Mouse (Mus musculus): ENCODE data around the gene Idh3b. TPM values are rescaled to one million over a fixed set of nuclear protein-coding genes. Genes with fewer than 3 reads are reported as not detected.

Gene Idh3b
- polyA plus RNA-seq, 1 experiment from 2014 or later = 193 TPM

- Histone ChIP-seq H3K27ac (replicated peaks) (no peak overlapping the region), H3K4me1 (peaks cover 36% of the 10 kb centered on the region), H3K9me3 (replicated peaks) (no peaks in the 10 kb centered on the region), H3K4me2 (peak overlapping the region; percentile 39), H3K36me3 (no peaks in the 10 kb centered on the region), H3K4me3 (replicated peaks) (no peak overlapping the region), H3K9ac (replicated peaks) (no peak overlapping the region), H3K27me3 (replicated peaks) (0 out of 2 replicates have a peak, but pooled peaks cover 4% of the 10 kb centered on the region)
- ATAC-seq (ENCODE audit: low FRiP score) = peak; percentile 48; the same call in 1 of the 2 replicates
- 12% methylated on average over 8 of the region's 8 CpGs for WGBS
Measured at GRCm38 (mm10) chr2:130291434-130291833, 7.1 kb upstream of the Idh3b start.

GRCm38 (mm10) chr2:130289086-130289485 is 4.7 kb upstream of the Idh3b start:
- Histone ChIP-seq H3K27me3 (replicated peaks) (0 out of 2 replicates have a peak, but pooled peaks cover 4% of the 10 kb centered on the region), H3K4me2 (no peak overlapping the region), H3K4me1 (peaks cover 30% of the 10 kb centered on the region), H3K36me3 (no peaks in the 10 kb centered on the region), H3K27ac (replicated peaks) (no peak overlapping the region), H3K9ac (replicated peaks) (no peak overlapping the region), H3K4me3 (replicated peaks) (no peak overlapping the region), H3K9me3 (replicated peaks) (no peaks in the 10 kb centered on the region)
- no peak for ATAC-seq (ENCODE audit: low FRiP score)
- 67% methylated on average over 4 of the region's 4 CpGs for WGBS

GRCm38 (mm10) chr2:130280818-130281217 is 3.5 kb downstream of the Idh3b start:
- Histone ChIP-seq H3K27ac (replicated peaks) (no peak overlapping the region), H3K27me3 (replicated peaks) (no peaks in the 10 kb centered on the region), H3K9ac (replicated peaks) (no peak overlapping the region), H3K4me1 (peaks cover 39% of the 10 kb centered on the region), H3K4me2 (no peak overlapping the region), H3K9me3 (replicated peaks) (no peaks in the 10 kb centered on the region), H3K36me3 (peaks cover 56% of the 10 kb centered on the region), H3K4me3 (replicated peaks) (no peak overlapping the region)
- no peak for ATAC-seq (ENCODE audit: low FRiP score)
- 69% methylated on average over 4 of the region's 4 CpGs for WGBS

GRCm38 (mm10) chr2:130280224-130280623 is 4.1 kb downstream of the Idh3b start:
- H3K36me3 ChIP-seq = peaks cover 61% of the 10 kb centered on the region
- WGBS = 66% methylated on average over 7 of the region's 7 CpGs

GRCm38 (mm10) chr2:130279600-130280091 is 4.7 kb downstream of the Idh3b start:
- no peaks in the 10 kb centered on the region for H3K9me3 ChIP-seq (replicated peaks)
- no peak for ATAC-seq (ENCODE audit: low FRiP score)
- H3K4me2 ChIP-seq = no peak overlapping the region
- H3K4me1 ChIP-seq = peaks cover 39% of the 10 kb centered on the region
- H3K27ac ChIP-seq (replicated peaks) = no peak overlapping the region
- peaks cover 61% of the 10 kb centered on the region for H3K36me3 ChIP-seq
- H3K9ac ChIP-seq (replicated peaks) = no peak overlapping the region
- H3K4me3 ChIP-seq (replicated peaks) = no peak overlapping the region
- H3K27me3 ChIP-seq (replicated peaks) = no peaks in the 10 kb centered on the region
- 45% methylated on average over 8 of the region's 8 CpGs for WGBS

More at GRCm38 (mm10) chr2:130280224-130280623, 4.1 kb downstream of the Idh3b start:
- H3K9me3 ChIP-seq (replicated peaks) = no peaks in the 10 kb centered on the region
- no peak overlapping the region for H3K27ac ChIP-seq (replicated peaks)
- H3K27me3 ChIP-seq (replicated peaks) = no peaks in the 10 kb centered on the region
- no peak overlapping the region for H3K4me2 ChIP-seq
- no peak for ATAC-seq (ENCODE audit: low FRiP score)
- no peak overlapping the region for H3K4me3 ChIP-seq (replicated peaks)
- H3K4me1 ChIP-seq = peaks cover 40% of the 10 kb centered on the region
- H3K9ac ChIP-seq (replicated peaks) = no peak overlapping the region

- H3K9ac ChIP-seq (replicated peaks) = peak overlapping the region; percentile 96
- WGBS = 46% methylated on average over 6 of the region's 6 CpGs
- no peaks in the 10 kb centered on the region for H3K27me3 ChIP-seq (replicated peaks)
- peaks cover 50% of the 10 kb centered on the region for H3K36me3 ChIP-seq
- no peak overlapping the region for H3K27ac ChIP-seq (replicated peaks)
- peaks cover 34% of the 10 kb centered on the region for H3K4me1 ChIP-seq
- ATAC-seq (ENCODE audit: low FRiP score) = no peak
- H3K9me3 ChIP-seq (replicated peaks) = no peaks in the 10 kb centered on the region
- H3K4me3 ChIP-seq (replicated peaks) = peak overlapping the region; percentile 99
- peak overlapping the region; percentile 85 for H3K4me2 ChIP-seq
Measured at GRCm38 (mm10) chr2:130275649-130276048, 8.7 kb downstream of the Idh3b start.

GRCm38 (mm10) chr2:130274862-130275261 is 9.5 kb downstream of the Idh3b start:
- H3K4me2 ChIP-seq = peak overlapping the region; percentile 85
- WGBS = 2% methylated on average over 10 of the region's 10 CpGs
- peaks cover 42% of the 10 kb centered on the region for H3K36me3 ChIP-seq
- peak overlapping the region; percentile 95 for H3K27ac ChIP-seq (replicated peaks)
- H3K9me3 ChIP-seq (replicated peaks) = no peaks in the 10 kb centered on the region
- H3K4me3 ChIP-seq (replicated peaks) = peak overlapping the region; percentile 99
- peaks cover 34% of the 10 kb centered on the region for H3K4me1 ChIP-seq
- no peak for ATAC-seq (ENCODE audit: low FRiP score)
- H3K27me3 ChIP-seq (replicated peaks) = no peaks in the 10 kb centered on the region
- peak overlapping the region; percentile 96 for H3K9ac ChIP-seq (replicated peaks)

GRCm38 (mm10) chr2:130274149-130274861 is 10.0 kb downstream of the Idh3b start, which contains the start of gene Nop56:
TSS of gene Nop56 (plus strand) at chr2:130274430.
- H3K27me3 ChIP-seq (replicated peaks) = no peaks in the 10 kb centered on the region
- peak within 1 kb of the TSS; percentile 96 for H3K9ac ChIP-seq (replicated peaks)
- peaks cover 36% of the 10 kb centered on the region for H3K36me3 ChIP-seq
- WGBS = under 1% methylated on average over 68 of the region's 68 CpGs
- H3K4me2 ChIP-seq = peak within 1 kb of the TSS; percentile 85
- no peaks in the 10 kb centered on the region for H3K9me3 ChIP-seq (replicated peaks)
- ATAC-seq (ENCODE audit: low FRiP score) = peak; percentile 97
- H3K4me3 ChIP-seq (replicated peaks) = peak within 1 kb of the TSS; percentile 99
- H3K4me1 ChIP-seq = peaks cover 34% of the 10 kb centered on the region
- peak within 1 kb of the TSS; percentile 95 for H3K27ac ChIP-seq (replicated peaks)

GRCm38 (mm10) chr2:130273732-130274131 is 10.6 kb downstream of the Idh3b start:
- Histone ChIP-seq H3K9ac (replicated peaks) (peak overlapping the region; percentile 96), H3K4me1 (peaks cover 34% of the 10 kb centered on the region), H3K36me3 (peaks cover 34% of the 10 kb centered on the region), H3K4me2 (peak overlapping the region; percentile 85), H3K4me3 (replicated peaks) (peak overlapping the region; percentile 99), H3K27ac (replicated peaks) (peak overlapping the region; percentile 89), H3K9me3 (replicated peaks) (no peaks in the 10 kb centered on the region), H3K27me3 (replicated peaks) (no peaks in the 10 kb centered on the region)
- ATAC-seq (ENCODE audit: low FRiP score) = peak; percentile 32; the same call in 1 of the 2 replicates
- 2% methylated on average over 14 of the region's 14 CpGs for WGBS

GRCm38 (mm10) chr2:130268074-130268473 is 16.3 kb downstream of the Idh3b start:
- 72% methylated on average over 7 of the region's 7 CpGs for WGBS
- Histone ChIP-seq H3K4me2 (no peak overlapping the region), H3K27ac (replicated peaks) (no peak overlapping the region), H3K27me3 (replicated peaks) (no peaks in the 10 kb centered on the region), H3K4me1 (peaks cover 3% of the 10 kb centered on the region), H3K36me3 (no peaks in the 10 kb centered on the region), H3K4me3 (replicated peaks) (no peak overlapping the region), H3K9ac (replicated peaks) (no peak overlapping the region), H3K9me3 (replicated peaks) (no peaks in the 10 kb centered on the region)
- ATAC-seq (ENCODE audit: low FRiP score) = no peak

GRCm38 (mm10) chr2:130265520-130265919 is 18.8 kb downstream of the Idh3b start:
- H3K9ac ChIP-seq (replicated peaks) = no peak overlapping the region
- H3K4me2 ChIP-seq = no peak overlapping the region
- no peak overlapping the region for H3K27ac ChIP-seq (replicated peaks)
- 93% methylated on average over 1 of the region's 1 CpGs for WGBS
- no peaks in the 10 kb centered on the region for H3K27me3 ChIP-seq (replicated peaks)
- H3K36me3 ChIP-seq = no peaks in the 10 kb centered on the region
- no peaks in the 10 kb centered on the region for H3K9me3 ChIP-seq (replicated peaks)
- no peak for ATAC-seq (ENCODE audit: low FRiP score)
- no peak overlapping the region for H3K4me3 ChIP-seq (replicated peaks)
- H3K4me1 ChIP-seq = no peaks in the 10 kb centered on the region

GRCm38 (mm10) chr2:130262398-130262797 is 21.9 kb downstream of the Idh3b start:
- Histone ChIP-seq H3K4me1 (no peaks in the 10 kb centered on the region), H3K4me2 (no peak overlapping the region), H3K27me3 (replicated peaks) (no peaks in the 10 kb centered on the region), H3K9me3 (replicated peaks) (no peaks in the 10 kb centered on the region), H3K27ac (replicated peaks) (no peak overlapping the region), H3K4me3 (replicated peaks) (no peak overlapping the region), H3K36me3 (no peaks in the 10 kb centered on the region), H3K9ac (replicated peaks) (no peak overlapping the region)
- no peak for ATAC-seq (ENCODE audit: low FRiP score)
- WGBS = 82% methylated on average over 2 of the region's 2 CpGs
